Mouse (Mus musculus) embryonic facial prominence, embryonic 11.5 days (tissue): ENCODE measurements around the gene Sema4d. TPM values are rescaled to one million over a fixed set of nuclear protein-coding genes. Genes with fewer than 3 reads are reported as not detected.

Experiments
- ATAC-seq: fragments of 200-750 bp; cut with Nextera tagmentation; replicated peaks from 2 replicates; pipeline ENCODE4 v1.8.0; 2017; ENCODE audit warnings: low read depth; ENCODE audit not compliant: insufficient number of reproducible peaks, low FRiP score, low TSS enrichment
- DNase-seq: peaks from one replicate; pipeline ENCODE4 v3.0.0-alpha.2; 2015; ENCODE audit warnings: low spot score
- H3K27ac ChIP-seq: fragments of 300-500 bp; sonication (generic); replicated peaks from 2 replicates; pipeline ENCODE4 v1.5.1; 2014; ENCODE audit warnings: mild to moderate bottlenecking, low read depth, low read length, control low read depth
- H3K27me3 ChIP-seq: fragments of 300-500 bp; sonication (generic); 2 replicates; pipeline ENCODE4 v1.6.1; 2014; ENCODE audit warnings: mild to moderate bottlenecking, low read length, moderate library complexity, mixed read lengths; ENCODE audit not compliant: control insufficient read depth, insufficient read depth
- H3K36me3 ChIP-seq: fragments of 300-500 bp; sonication (generic); replicated peaks from 2 replicates; pipeline ENCODE4 v1.6.1; 2014; ENCODE audit warnings: low read depth, mild to moderate bottlenecking, low read length, moderate library complexity, mixed read lengths; ENCODE audit not compliant: control insufficient read depth, insufficient read depth
- H3K4me1 ChIP-seq: fragments of 300-500 bp; sonication (generic); 2 replicates; pipeline ENCODE4 v1.6.1; 2014; ENCODE audit warnings: low read length, mixed read lengths; ENCODE audit not compliant: control insufficient read depth, insufficient read depth
- H3K4me2 ChIP-seq: fragments of 300-500 bp; sonication (generic); 2 replicates; pipeline ENCODE4 v1.6.1; 2014; ENCODE audit warnings: low read depth, mild to moderate bottlenecking, control low read depth, low read length, moderate library complexity
- H3K4me3 ChIP-seq: fragments of 300-500 bp; sonication (generic); 2 replicates; pipeline ENCODE4 v1.5.1; 2014; ENCODE audit warnings: low read depth, low read length, control low read depth
- H3K9ac ChIP-seq: fragments of 300-500 bp; sonication (generic); replicated peaks from 2 replicates; pipeline ENCODE4 v1.6.1; 2014; ENCODE audit warnings: mild to moderate bottlenecking, control low read depth, low read length
- H3K9me3 ChIP-seq: fragments of 300-500 bp; sonication (generic); replicated peaks from 2 replicates; pipeline ENCODE4 v1.6.1; 2016; ENCODE audit warnings: mild to moderate bottlenecking, low read length, inconsistent platforms, mixed read lengths; ENCODE audit not compliant: control insufficient read depth
- WGBS: fragments of 180-500 bp; shearing (Covaris S2); extraction: QIAGEN DNeasy Blood & Tissue Kit; methylation state at CpG from one replicate; pipeline ENCODE4 v1.1.7; 2014; 5-methylcytosine and 5-hydroxymethylcytosine counted together
- polyA plus RNA-seq: library from polyadenylated mRNA; unstranded; fragments of >200 nt; fragmentation: Nextera tagmentation; extraction: Ambion mirVana; gene quantifications from 2 replicates; pipeline ENCODE4 v1.2.1, GENCODE M21; 2014

Gene Sema4d
- polyA plus RNA-seq, 1 experiment from 2014 or later = 5.4 TPM

DNA sequence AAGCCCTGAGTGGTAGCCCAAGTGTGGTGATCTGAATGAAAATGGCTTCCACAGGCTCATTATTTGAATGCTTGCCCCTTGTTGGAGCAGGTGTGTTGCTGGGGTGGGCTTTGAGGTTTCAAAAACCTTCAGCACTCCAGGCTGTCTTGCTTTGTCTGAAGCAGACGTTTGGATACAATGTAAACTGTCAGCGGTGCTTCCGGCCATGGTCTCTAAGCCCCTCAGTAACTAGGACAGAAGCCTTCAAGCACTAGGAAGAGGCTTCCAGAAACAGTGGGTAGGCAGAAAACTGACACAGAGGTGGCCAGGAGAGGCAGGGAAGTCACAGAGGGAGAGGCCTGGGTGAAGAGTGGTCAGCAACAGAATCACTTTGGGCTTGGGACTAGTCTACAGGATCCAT lies 49.7 kb downstream of the Sema4d start:
- ATAC-seq (no peak), DNase-seq (no peak)
- WGBS = 77% methylated on average over 3 of the region's 3 CpGs
- Histone ChIP-seq H3K4me1 (no peaks in the 10 kb centered on the region), H3K27me3 (no peaks in the 10 kb centered on the region), H3K9ac (no peak overlapping the region), H3K27ac (no peak overlapping the region), H3K9me3 (no peaks in the 10 kb centered on the region), H3K4me3 (no peak overlapping the region), H3K4me2 (no peak overlapping the region), H3K36me3 (no peaks in the 10 kb centered on the region)

DNA sequence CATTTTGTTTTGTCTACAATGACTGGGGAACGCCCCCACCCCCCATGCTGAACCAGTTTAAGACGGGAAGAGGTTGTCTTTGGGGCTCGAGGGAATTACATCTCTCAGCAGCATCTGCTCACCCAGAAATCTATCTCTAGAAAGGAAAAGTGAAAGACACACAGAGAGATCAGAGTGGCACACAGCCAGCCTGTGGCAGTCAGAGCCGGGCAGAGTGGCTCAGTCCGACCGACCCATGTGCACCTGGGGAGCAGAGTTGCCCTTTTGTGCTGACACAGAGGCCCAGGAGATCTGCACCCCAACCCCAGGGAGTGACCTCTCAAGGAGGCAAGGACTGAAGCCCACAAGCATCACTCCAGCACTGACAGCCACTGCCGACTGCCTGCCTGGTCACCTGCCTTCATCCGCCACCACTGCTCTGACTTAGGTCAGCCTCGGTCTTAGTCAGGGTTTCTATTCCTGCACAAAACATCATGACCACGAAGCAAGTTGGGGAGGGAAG lies 50.9 kb downstream of the Sema4d start:
- 84% methylated on average over 10 of the region's 10 CpGs for WGBS
- no peaks in the 10 kb centered on the region for H3K36me3 ChIP-seq
- ATAC-seq = no peak

GRCm38 (mm10) chr13:51740776-51741175 lies 52.8 kb downstream of the Sema4d start:
- Histone ChIP-seq H3K36me3 (no peaks in the 10 kb centered on the region), H3K4me1 (no peaks in the 10 kb centered on the region), H3K27me3 (no peaks in the 10 kb centered on the region), H3K4me3 (no peak overlapping the region), H3K27ac (no peak overlapping the region), H3K9ac (no peak overlapping the region), H3K9me3 (no peaks in the 10 kb centered on the region), H3K4me2 (no peak overlapping the region)
- no peak for ATAC-seq
- no peak for DNase-seq
- 80% methylated on average over 5 of the region's 5 CpGs for WGBS

More for the DNA sequence above, 50.9 kb downstream of the Sema4d start:
- Histone ChIP-seq H3K27me3 (no peaks in the 10 kb centered on the region), H3K9me3 (no peaks in the 10 kb centered on the region), H3K4me3 (no peak overlapping the region), H3K9ac (no peak overlapping the region), H3K4me2 (no peak overlapping the region), H3K27ac (no peak overlapping the region), H3K4me1 (no peaks in the 10 kb centered on the region)
- DNase-seq = no peak

- Histone ChIP-seq H3K9ac (no peak overlapping the region), H3K27me3 (no peaks in the 10 kb centered on the region), H3K9me3 (no peaks in the 10 kb centered on the region), H3K27ac (no peak overlapping the region), H3K4me3 (no peak overlapping the region), H3K4me2 (no peak overlapping the region), H3K36me3 (no peaks in the 10 kb centered on the region), H3K4me1 (no peaks in the 10 kb centered on the region)
- ATAC-seq (no peak), DNase-seq (no peak)
- WGBS = 94% methylated on average over 1 of the region's 1 CpGs
Observed at GRCm38 (mm10) chr13:51739713-51740112, 53.8 kb downstream of the Sema4d start.

DNA sequence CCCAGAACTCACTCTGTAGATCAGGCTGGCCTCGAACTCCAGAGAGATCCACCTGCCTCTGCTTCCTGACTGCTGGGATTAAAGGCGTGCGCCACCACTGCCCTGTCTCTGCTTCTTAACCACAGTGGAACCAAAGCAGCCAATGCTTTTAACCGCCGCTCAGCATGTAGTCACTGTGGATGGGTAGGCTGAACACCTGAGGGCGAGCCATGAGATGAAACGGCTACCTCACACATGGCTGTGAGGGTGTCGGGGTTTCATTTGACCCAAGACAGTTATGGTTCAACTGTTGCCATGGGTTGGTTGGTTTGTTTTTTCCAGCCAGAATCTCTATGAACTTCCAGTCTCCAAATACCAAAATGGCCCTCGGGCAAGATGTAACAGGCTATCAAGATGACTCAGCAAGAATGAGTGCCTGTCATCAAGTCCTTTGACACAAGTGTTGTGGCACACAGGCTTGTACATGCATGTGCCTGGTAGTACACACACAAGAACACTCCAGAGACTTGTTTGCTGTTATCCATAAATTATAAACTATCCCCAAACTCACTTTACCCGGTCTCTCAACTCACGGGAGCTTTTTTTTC lies 54.9 kb downstream of the Sema4d start:
- Histone ChIP-seq H3K4me2 (no peak overlapping the region), H3K27me3 (no peaks in the 10 kb centered on the region), H3K9ac (no peak overlapping the region), H3K36me3 (no peaks in the 10 kb centered on the region), H3K4me3 (no peak overlapping the region), H3K9me3 (no peaks in the 10 kb centered on the region), H3K27ac (no peak overlapping the region), H3K4me1 (no peaks in the 10 kb centered on the region)
- ATAC-seq (no peak), DNase-seq (no peak)
- WGBS = 91% methylated on average over 11 of the region's 11 CpGs

GRCm38 (mm10) chr13:51737949-51738513 lies 55.5 kb downstream of the Sema4d start:
- no peaks in the 10 kb centered on the region for H3K4me1 ChIP-seq
- no peaks in the 10 kb centered on the region for H3K27me3 ChIP-seq
- ATAC-seq = no peak
- H3K4me3 ChIP-seq = no peak overlapping the region
- no peak overlapping the region for H3K9ac ChIP-seq
- no peaks in the 10 kb centered on the region for H3K36me3 ChIP-seq
- no peaks in the 10 kb centered on the region for H3K9me3 ChIP-seq
- no peak overlapping the region for H3K27ac ChIP-seq
- H3K4me2 ChIP-seq = no peak overlapping the region
- 71% methylated on average over 6 of the region's 6 CpGs for WGBS
- DNase-seq = no peak

DNA sequence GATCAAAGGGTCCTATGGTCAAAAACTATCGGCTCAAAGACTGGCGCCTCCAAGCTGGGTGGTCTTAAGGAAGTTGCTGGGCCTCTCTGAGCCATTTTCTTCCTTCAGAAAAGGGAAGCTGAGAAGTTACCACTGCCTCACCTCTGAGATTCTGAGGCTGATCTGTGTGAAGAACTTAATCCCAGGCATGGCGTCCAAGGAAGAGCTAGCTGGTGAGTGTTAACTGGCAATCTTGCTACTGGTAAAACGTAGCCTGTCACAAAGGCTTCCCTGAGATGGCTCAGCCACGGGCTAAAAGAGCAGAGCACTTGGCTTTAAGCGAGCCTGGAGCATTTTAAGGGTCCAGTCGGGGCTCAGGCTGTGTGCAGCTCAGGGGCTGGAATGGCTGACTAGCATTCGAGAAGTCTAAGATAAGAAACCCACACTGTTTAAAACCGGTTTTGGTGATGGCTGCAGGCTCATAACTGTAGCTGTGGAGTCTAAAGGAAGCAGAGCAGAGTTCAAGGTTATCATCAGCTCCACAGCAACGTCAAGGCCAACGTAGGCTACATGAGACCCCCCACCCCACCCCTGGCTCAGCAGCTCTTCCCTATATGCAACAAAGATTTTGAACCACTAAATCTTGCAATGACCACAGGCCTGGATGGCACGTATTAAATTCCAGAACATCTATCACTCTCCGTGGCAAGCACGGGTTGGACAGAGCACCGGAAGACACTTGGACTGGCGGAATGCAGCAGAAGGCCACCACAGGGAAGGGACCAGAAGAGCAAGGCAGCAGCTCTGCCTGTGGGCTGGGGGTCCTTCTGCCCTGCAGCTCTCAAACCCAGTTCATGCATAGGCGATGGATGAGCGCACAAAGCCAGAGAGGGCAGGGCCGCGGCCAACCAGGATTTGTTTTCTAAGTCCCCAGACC lies 56.3 kb downstream of the Sema4d start:
- no peak overlapping the region for H3K27ac ChIP-seq
- ATAC-seq (no peak), DNase-seq (no peak)
- no peak overlapping the region for H3K4me3 ChIP-seq
- no peak overlapping the region for H3K4me2 ChIP-seq
- H3K4me1 ChIP-seq = no peaks in the 10 kb centered on the region
- no peaks in the 10 kb centered on the region for H3K9me3 ChIP-seq
- H3K9ac ChIP-seq = no peak overlapping the region; the same call in 1 of the 2 replicates
- no peaks in the 10 kb centered on the region for H3K27me3 ChIP-seq
- H3K36me3 ChIP-seq = no peaks in the 10 kb centered on the region
- 79% methylated on average over 20 of the region's 20 CpGs for WGBS
